Mouse (Mus musculus): Measurements from ENCODE around the gene Mrpl43.

The Mrpl43 gene

GRCm38 (mm10) chr19:44977148-44977547 lies 29.1 kb downstream of the Mrpl43 start:
- ATAC-seq (ENCODE audit: low TSS enrichment): no peak

GRCm38 (mm10) chr19:44976636-44977035 lies 29.6 kb downstream of the Mrpl43 start:
- no peak for ATAC-seq (ENCODE audit: low TSS enrichment)

- ATAC-seq (ENCODE audit: low TSS enrichment): no peak
Measured at GRCm38 (mm10) chr19:44968329-44968728, 37.9 kb downstream of the Mrpl43 start.

GRCm38 (mm10) chr19:44965978-44966377 lies 40.3 kb downstream of the Mrpl43 start:
- ATAC-seq (ENCODE audit: low TSS enrichment): no peak

GRCm38 (mm10) chr19:44959633-44960032 lies 46.6 kb downstream of the Mrpl43 start:
- no peak for ATAC-seq (ENCODE audit: low TSS enrichment)
